Mouse (Mus musculus): ENCODE data around the gene Il2ra. TPM values are rescaled to one million over a fixed set of nuclear protein-coding genes. Genes with fewer than 3 reads are reported as not detected.
"Not testable (repeated sequence)": the region's sequence is repeated elsewhere in the genome, so short reads cannot be mapped to it uniquely, and the experiment has no call there.

Il2ra gene
- under 1 TPM; 0.14 TPM for total RNA-seq (2021)
- long read RNA-seq, experiment 1 = 0 reads
- long read RNA-seq, experiment 2 = 0 reads

GRCm38 (mm10) chr2:11642451-11642941, at the start of gene Il2ra:
TSS of gene Il2ra (plus strand) at chr2:11642807.
- DNase-seq (ENCODE audit: low spot score in 2 of 2) = no peak

- no peak for DNase-seq (ENCODE audit: low spot score in 2 of 2)
These were observed 45.9 kb upstream of the Il2ra start for GRCm38 (mm10) chr2:11596690-11597089.

GRCm38 (mm10) chr2:11597906-11598305, 44.7 kb upstream of the Il2ra start:
- no peak for DNase-seq (ENCODE audit: low spot score in 2 of 2)

- no peak for DNase-seq (ENCODE audit: low spot score in 2 of 2)
These were observed 40.8 kb upstream of the Il2ra start for GRCm38 (mm10) chr2:11601795-11602194.

- DNase-seq (ENCODE audit: low spot score in 2 of 2) = peak; percentile 88 to 93
These were observed 39.8 kb upstream of the Il2ra start for GRCm38 (mm10) chr2:11602506-11603489.

- DNase-seq (ENCODE audit: low spot score in 2 of 2) = no peak
These were observed 38.6 kb upstream of the Il2ra start, which contains the start of gene Rbm17 for GRCm38 (mm10) chr2:11604053-11604452. TSS of gene Rbm17 (minus strand) at chr2:11604153.

GRCm38 (mm10) chr2:11604911-11605310, 37.7 kb upstream of the Il2ra start:
- DNase-seq (ENCODE audit: low spot score in 2 of 2) = no peak

GRCm38 (mm10) chr2:11606718-11607117, 35.9 kb upstream of the Il2ra start:
- not testable (repeated sequence) for DNase-seq (ENCODE audit: low spot score in 2 of 2)

GRCm38 (mm10) chr2:11612939-11613338, 29.7 kb upstream of the Il2ra start:
- DNase-seq (ENCODE audit: low spot score in 2 of 2) = not testable (repeated sequence)

- no peak for DNase-seq (ENCODE audit: low spot score in 2 of 2)
These were observed 25.8 kb upstream of the Il2ra start for GRCm38 (mm10) chr2:11616846-11617245.

GRCm38 (mm10) chr2:11619598-11619997, 23.0 kb upstream of the Il2ra start:
- no peak for DNase-seq (ENCODE audit: low spot score in 2 of 2)

- DNase-seq (ENCODE audit: low spot score in 2 of 2) = no peak
These were observed 19.4 kb upstream of the Il2ra start for GRCm38 (mm10) chr2:11623173-11623572.

GRCm38 (mm10) chr2:11623726-11624125, 18.9 kb upstream of the Il2ra start:
- no peak for DNase-seq (ENCODE audit: low spot score in 2 of 2)

- DNase-seq (ENCODE audit: low spot score in 2 of 2) = no peak
These were observed 16.7 kb upstream of the Il2ra start, which contains the start of gene Gm17490 for GRCm38 (mm10) chr2:11625890-11626289. TSS of gene Gm17490 (minus strand) at chr2:11626264.

- DNase-seq (ENCODE audit: low spot score in 2 of 2) = no peak
These were observed 7.6 kb upstream of the Il2ra start for GRCm38 (mm10) chr2:11635035-11635434.

- DNase-seq (ENCODE audit: low spot score in 2 of 2) = no peak
These were observed 7.0 kb upstream of the Il2ra start for GRCm38 (mm10) chr2:11635471-11636137.

GRCm38 (mm10) chr2:11636138-11636480, 6.5 kb upstream of the Il2ra start:
- no peak for DNase-seq (ENCODE audit: low spot score in 2 of 2)

GRCm38 (mm10) chr2:11637115-11637514, 5.5 kb upstream of the Il2ra start:
- no peak for DNase-seq (ENCODE audit: low spot score in 2 of 2)

- no peak for DNase-seq (ENCODE audit: low spot score in 2 of 2)
These were observed 1.4 kb downstream of the Il2ra start for GRCm38 (mm10) chr2:11644057-11644456.

- DNase-seq (ENCODE audit: low spot score in 2 of 2) = no peak
These were observed 2.7 kb downstream of the Il2ra start for GRCm38 (mm10) chr2:11645297-11645696.

GRCm38 (mm10) chr2:11651476-11651875, 8.9 kb downstream of the Il2ra start:
- DNase-seq (ENCODE audit: low spot score in 2 of 2) = no peak

GRCm38 (mm10) chr2:11652196-11652595, 9.6 kb downstream of the Il2ra start:
- DNase-seq (ENCODE audit: low spot score in 2 of 2) = no peak
